Mouse (Mus musculus) T-helper 17 cell (primary cell): ENCODE measurements around the gene Tbc1d10a.

Source experiments
- in situ Hi-C, 2 experiments: fragments of 300-600 bp; cut with MboI, MseI; formaldehyde crosslinking; loops; 1 replicate in 1 of 2; 2 replicates in 1 of 2; pipeline ENCODE4 v1.15.1; 2025; ENCODE audit warnings: high pct_unique_total_duplicates in 2 of 2

The Tbc1d10a gene

DNA sequence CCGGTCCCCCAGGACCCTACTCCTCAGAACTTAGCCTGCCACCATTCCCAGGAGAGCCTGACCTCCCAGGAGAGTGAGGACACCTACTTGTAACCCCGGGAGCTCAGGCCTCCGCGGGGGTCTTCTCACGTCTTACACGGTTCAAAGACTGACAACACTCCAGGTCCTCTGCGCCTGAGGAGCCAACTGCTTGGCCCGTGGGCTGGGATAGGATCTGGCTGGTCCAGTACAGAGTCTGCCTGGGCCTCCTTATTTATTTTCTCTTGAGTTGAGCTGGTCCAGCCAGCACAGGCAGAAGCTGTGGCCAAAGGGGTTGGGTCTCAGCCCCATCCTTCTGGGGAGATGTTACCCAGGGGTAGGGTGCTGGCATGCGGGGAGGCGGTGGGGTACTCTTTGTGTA, 28.5 kb downstream of the Tbc1d10a start:
- in situ Hi-C loops, result loop anchor here in 1 of 2 experiments (5.0 kb wide), 1 partner anchor 78 kb away; the partner anchor contains the start of gene Rnf215

GRCm38 (mm10) chr11:4216248-4217000, 29.8 kb downstream of the Tbc1d10a start:
- in situ Hi-C loops, result loop anchor here in 1 of 2 experiments (5.0 kb wide), 1 partner anchor 79 kb away; the partner anchor contains the start of gene Rnf215

DNA sequence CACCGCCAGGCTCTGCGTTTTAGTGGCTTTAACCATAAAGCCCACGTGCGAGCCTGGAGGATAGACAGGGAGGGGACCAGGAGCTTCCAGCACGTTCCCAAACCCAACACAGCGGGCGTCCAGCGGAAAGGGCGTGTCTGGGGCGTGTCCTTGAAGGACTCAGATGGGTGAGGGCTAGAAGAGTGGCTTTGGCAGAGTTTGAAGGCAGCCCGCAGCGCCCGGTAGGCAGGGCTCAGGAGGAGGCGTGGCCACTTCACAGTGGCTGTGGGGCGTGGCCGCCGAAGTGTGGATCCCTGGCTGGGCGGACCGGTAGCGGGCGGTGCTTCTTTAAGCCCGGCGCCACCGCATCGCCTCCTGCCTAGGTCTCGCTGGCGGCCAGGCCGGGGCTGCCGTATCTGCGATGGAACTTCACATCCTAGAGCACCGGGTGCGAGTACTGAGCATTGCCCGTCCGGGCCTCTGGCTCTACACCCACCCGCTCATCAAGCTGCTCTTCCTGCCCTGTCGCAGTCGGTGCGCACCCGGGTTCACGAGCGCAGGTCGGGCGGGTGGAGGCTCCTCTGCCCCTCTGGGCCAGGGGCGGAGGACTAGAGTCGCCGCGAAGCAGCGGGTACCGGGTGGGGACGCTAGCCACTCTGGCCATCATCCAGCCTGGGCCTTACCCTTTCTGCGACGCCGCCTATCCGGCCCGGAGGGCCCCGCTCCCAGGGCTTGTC, 31.5 kb downstream of the Tbc1d10a start, which contains the start of gene Castor1:
Gene Castor1, plus strand, starts transcription at position 312 of the 716 bp plus-strand sequence.
- in situ Hi-C loops, result loop anchor here in 1 of 2 experiments (5.0 kb wide), 1 partner anchor 81 kb away; the partner anchor contains the start of gene Rnf215

GRCm38 (mm10) chr11:4218637-4219036, 32.0 kb downstream of the Tbc1d10a start:
- in situ Hi-C loops, result loop anchor here in 1 of 2 experiments (5.0 kb wide), 1 partner anchor 81 kb away; the partner anchor contains the start of gene Rnf215

DNA sequence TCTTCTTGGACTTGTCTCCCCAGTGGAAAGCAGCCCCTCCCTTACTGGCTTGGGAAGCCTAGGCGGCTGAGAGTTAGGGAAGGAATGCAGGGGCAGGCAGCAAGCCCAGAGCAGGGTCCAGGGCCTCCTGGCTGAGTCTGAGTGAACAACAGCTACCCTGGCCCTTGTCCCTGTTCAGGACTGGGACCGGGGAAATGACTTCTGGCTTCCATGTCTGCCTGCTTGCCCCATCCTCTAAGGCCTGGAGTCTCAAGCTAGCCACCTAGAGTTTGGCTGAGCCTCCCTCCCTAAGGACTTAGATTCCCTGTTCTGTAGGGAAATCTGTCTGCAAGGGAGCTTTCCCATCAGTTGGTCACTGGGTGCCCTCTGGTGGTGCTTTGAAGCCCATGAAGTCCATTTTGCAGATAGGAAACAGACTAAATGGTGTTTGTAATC, 32.7 kb downstream of the Tbc1d10a start:
- in situ Hi-C loops, result loop anchor here in 1 of 2 experiments (5.0 kb wide), 1 partner anchor 82 kb away; the partner anchor contains the start of gene Rnf215

DNA sequence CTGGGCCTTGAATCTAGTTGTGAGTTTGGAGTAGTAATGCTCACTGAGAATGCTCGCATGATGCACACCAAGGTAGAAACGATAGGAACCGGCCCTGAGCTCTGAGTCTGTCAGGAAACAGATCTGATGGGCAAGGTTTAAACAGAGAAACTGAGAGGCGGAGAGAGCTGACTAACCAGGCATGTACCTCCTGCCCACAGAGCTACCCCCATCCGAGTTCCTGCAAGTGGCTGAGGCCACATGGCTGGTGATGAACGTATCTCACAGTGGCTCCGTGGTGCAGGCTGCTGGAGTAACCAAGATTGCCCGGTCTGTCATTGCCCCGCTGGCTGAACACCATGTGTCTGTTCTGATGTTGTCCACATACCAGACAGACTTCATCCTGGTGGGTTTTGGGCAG, 33.3 kb downstream of the Tbc1d10a start:
- in situ Hi-C loops, result loop anchor here (5.0 kb wide), 3 partner anchors 37 to 197 kb away; partner anchors contain the start of genes Lif (in 2 of the 2) and Rnf215 (in 1 of the 2)

- in situ Hi-C loops, result loop anchor here (5.0 kb wide), 2 partner anchors 37 to 197 kb away; partner anchors contain the start of gene Lif (in 2 of the 2)
These were observed 34.1 kb downstream of the Tbc1d10a start for GRCm38 (mm10) chr11:4220443-4221400.

DNA sequence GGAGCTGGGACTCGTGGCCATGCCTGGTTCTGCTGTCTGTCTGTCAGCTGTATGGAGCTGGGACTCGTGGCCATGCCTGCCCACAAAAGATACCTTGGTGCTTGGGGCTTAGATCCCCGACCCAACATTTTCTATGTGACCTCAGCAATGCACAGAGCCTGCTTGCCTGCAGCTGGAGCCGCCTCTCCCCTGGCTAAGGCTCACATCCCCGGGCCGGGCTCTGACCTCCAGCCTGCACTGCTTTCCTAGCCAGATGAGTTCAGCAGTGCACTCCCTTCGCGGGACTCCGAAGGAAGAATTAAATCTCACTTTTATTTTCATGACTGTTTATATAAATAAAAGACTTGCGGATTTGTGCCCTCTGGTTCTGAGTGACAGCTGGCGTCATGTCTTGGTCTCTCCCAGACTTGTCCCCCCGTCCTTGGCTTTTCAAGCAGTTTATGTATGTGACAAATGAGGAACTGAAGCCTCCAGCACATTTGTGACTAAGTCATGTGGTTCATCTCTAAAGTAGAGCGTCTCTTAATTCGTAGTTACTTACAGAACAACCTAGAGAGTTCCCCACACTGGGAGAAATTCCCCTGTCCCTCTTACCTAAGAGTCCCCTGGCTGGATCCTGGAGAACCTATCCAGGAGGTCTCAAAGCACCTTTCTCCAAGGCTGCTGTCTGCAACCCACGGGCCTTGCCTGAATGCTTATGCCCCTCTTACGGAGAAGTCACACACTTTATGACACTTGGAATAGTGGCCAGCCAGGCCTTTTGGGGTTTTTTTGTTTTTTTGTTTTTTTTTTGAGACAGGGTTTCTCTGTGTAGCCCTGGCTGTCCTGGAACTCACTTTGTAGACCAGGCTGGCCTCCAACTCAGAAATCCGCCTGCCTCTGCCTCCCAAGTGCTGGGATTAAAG, 35.7 kb downstream of the Tbc1d10a start:
- in situ Hi-C loops, result loop anchor here (5.0 kb wide), 2 partner anchors 35 to 195 kb away; partner anchors contain the start of gene Lif (in 2 of the 2)

GRCm38 (mm10) chr11:4223393-4224188, 37.0 kb downstream of the Tbc1d10a start:
- in situ Hi-C loops, result loop anchor here (5.0 kb wide), 2 partner anchors 34 to 194 kb away; partner anchors contain the start of gene Lif (in 2 of the 2)

- in situ Hi-C loops, result loop anchor here (5.0 kb wide), 2 partner anchors 33 to 193 kb away; partner anchors contain the start of gene Lif (in 2 of the 2)
These were observed 37.6 kb downstream of the Tbc1d10a start for GRCm38 (mm10) chr11:4224223-4224622.

DNA sequence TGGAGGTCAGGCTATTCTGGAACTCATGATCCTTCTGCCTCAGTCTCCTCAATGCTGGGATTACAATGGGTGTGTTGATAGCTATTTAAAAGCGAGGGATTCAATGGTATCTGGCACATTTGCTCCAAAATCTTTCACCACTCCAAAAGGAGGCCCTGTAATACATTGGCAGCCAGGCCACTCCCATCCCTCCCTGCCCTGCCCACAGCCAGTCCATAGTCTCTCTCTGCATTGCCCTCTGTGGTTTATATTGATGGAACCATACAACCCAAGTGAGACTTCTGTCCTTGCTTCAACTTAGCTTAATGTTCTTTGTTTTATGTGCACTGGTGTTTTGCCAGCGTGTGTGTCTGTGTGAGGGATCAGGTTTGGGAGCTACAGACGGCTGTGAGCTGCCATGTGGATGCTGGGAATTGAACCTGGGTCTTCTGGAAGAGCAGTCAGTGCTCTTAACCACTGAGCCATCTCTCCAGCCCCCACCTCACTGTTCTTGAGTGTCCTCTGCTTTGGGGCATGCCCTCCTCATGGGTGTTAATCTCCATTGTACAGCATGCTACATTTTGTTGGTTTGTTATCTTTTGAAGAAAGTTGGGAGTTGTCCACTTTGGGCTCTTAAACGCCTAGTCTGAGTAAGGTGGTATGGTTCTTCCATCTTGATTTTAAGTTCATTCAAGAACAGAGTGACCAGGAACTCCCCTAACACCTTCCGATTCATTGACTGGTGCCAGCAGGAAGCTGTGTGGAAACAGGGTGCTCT, 40.2 kb downstream of the Tbc1d10a start:
- in situ Hi-C loops, result no loop called here

GRCm38 (mm10) chr11:4228463-4228862, 41.9 kb downstream of the Tbc1d10a start:
- in situ Hi-C loops, result no loop called here

DNA sequence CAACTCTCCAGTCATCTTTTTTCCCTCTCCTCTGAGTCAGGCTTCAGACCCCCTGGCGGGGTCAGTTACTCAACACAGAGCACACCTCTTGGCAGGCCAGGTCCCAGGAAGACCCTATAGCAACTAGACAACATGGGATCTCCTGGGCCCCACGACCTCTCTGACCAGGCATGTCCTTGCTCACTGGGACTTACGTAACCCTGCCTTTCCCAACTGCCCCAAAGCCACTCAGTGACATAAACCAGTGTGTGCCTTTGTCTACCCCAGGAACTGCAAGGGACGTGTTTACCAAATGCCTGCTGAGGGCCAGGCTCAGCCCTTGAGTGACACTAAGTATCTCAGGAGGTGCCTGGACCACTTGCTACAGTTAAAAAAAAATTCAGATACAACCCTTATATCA, 43.3 kb downstream of the Tbc1d10a start:
- in situ Hi-C loops, result no loop called here

DNA sequence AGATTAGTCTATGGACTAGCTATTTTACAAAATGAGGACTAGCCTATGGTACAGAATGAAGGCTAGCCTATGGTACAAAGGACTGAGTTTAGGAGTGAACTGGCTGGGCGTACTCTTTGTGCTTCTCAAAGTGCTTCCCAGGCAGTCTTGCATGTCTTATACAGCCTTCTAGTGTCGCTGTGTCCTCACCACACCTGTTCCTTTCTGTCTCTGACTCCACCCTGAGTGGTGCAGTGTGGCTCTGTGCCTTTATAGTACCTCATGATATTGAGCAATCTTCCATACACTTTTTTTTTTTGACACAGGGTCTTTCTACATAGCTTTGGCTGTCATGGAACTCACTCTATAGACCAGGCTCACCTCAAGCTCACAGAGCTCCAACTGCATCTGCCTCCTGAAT, 44.8 kb downstream of the Tbc1d10a start:
- in situ Hi-C loops, result no loop called here

- in situ Hi-C loops, result no loop called here
These were observed 46.1 kb downstream of the Tbc1d10a start for GRCm38 (mm10) chr11:4232644-4233043.

- in situ Hi-C loops, result loop anchor here in 1 of 2 experiments (5.0 kb wide), 1 partner anchor 48 kb away; the partner anchor contains the start of gene Tbc1d10a
These were observed 48.6 kb downstream of the Tbc1d10a start for GRCm38 (mm10) chr11:4235052-4235655.
